In the genomic region with DNA sequence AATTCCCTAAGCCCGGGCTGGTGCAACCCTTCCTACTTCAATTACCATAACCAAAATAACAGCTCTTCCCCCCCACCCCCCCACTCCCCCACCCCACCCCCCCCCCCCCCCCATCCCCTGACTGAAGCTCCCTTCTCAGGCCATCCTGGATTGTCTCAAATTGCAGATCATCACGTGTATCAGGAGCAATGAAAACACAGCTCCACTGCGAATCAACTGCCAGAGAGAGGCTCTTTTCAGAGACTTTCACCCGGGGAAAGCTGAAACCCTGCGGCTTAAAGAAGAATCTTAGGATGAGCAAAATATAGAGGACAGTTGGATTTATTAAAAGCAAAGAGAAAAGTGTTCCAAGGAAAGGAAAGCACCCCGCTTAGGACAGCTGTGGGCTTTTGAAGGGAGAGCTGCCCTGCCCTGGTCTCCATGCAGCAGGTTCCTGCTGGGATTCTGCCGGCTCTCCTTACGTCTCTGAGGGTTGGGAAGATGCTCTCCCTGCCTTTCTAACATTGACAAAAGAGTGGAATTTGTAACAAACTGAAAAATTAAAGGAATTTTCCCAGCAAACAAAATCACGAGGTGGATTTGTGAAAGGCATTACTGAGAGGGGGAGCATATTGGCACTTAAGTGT, we compare ENCODE assay signal across 9 mouse cellular contexts.
DNase-seq lines count a peak whose midpoint lies in the region; ATAC-seq lines count a peak whose summit lies in the region.
"Had no signal": no experiment of that assay in that cellular context is flagged by ENCODE, and none has a peak within 500 bp of the region (broad histone marks: within the 10 kb centered on the region; RNA-seq: fewer than 3 reads in every experiment).

No protein-coding gene starts in this region.

- no peak overlapping the region for H3K27ac ChIP-seq in kidney, embryonic 16.5 days (ENCODE audit: low read length)
- H3K27ac ChIP-seq in forebrain, embryonic 10.5 days: no peak overlapping the region
- H3K27ac ChIP-seq in limb, embryonic 10.5 days: no peak overlapping the region
- no peak overlapping the region for H3K27ac ChIP-seq in neural tube, embryonic 14.5 days (ENCODE audit: low read depth, low read length)

- H3K27me3 ChIP-seq in kidney, embryonic 16.5 days (ENCODE audit: insufficient read depth, low read length): no peaks in the 10 kb centered on the region
- peaks cover 21% of the 10 kb centered on the region for H3K27me3 ChIP-seq in forebrain, embryonic 10.5 days (ENCODE audit: poor library complexity, severe bottlenecking)
- H3K27me3 ChIP-seq in limb, embryonic 10.5 days (ENCODE audit: low read depth, poor library complexity, severe bottlenecking): no peaks in the 10 kb centered on the region
- no peaks in the 10 kb centered on the region for H3K27me3 ChIP-seq in neural tube, embryonic 14.5 days (ENCODE audit: control insufficient read depth, insufficient read depth, low read length)

- H3K36me3 ChIP-seq in kidney, embryonic 16.5 days (ENCODE audit: insufficient read depth, low read length): no peaks in the 10 kb centered on the region
- no peaks in the 10 kb centered on the region for H3K36me3 ChIP-seq in forebrain, embryonic 10.5 days (replicated peaks)
- no peaks in the 10 kb centered on the region for H3K36me3 ChIP-seq in limb, embryonic 10.5 days
- H3K36me3 ChIP-seq in neural tube, embryonic 14.5 days (ENCODE audit: control insufficient read depth, insufficient read depth, low read length): no peaks in the 10 kb centered on the region
- H3K36me3 ChIP-seq: G1E had no signal

- H3K4me3 ChIP-seq in kidney, embryonic 16.5 days (ENCODE audit: low read length): no peak overlapping the region
- peak overlapping the region; percentile 35 for H3K4me3 ChIP-seq in forebrain, embryonic 10.5 days
- peak overlapping the region; percentile 4; the same call in 1 of the 2 replicates for H3K4me3 ChIP-seq in limb, embryonic 10.5 days
- no peak overlapping the region for H3K4me3 ChIP-seq in neural tube, embryonic 14.5 days (ENCODE audit: low read depth, low read length)

- 0 out of 2 replicates have a peak, but pooled peaks cover 5% of the 10 kb centered on the region for H3K4me1 ChIP-seq in kidney, embryonic 16.5 days (ENCODE audit: insufficient read depth, low read length)
- H3K4me1 ChIP-seq in forebrain, embryonic 10.5 days: peaks cover 14% of the 10 kb centered on the region
- H3K4me1 ChIP-seq in limb, embryonic 10.5 days: peaks cover 9% of the 10 kb centered on the region
- H3K4me1 ChIP-seq in neural tube, embryonic 14.5 days (ENCODE audit: control insufficient read depth, insufficient read depth, low read length): no peaks in the 10 kb centered on the region

- no peak for DNase-seq in kidney, postnatal 25 days
- DNase-seq in forebrain, embryonic 10.5 days (ENCODE audit: extremely low spot score, low spot score): no peak
- DNase-seq in limb, embryonic 10.5 days (ENCODE audit: low spot score): no peak
- no peak for DNase-seq in MN1 (ENCODE audit: low spot score)
- no peak for DNase-seq in urinary bladder, adult 18-20 months (ENCODE audit: low spot score in 2 of 2)

- peak overlapping the region; percentile 24 for H3K4me2 ChIP-seq in kidney, embryonic 16.5 days (replicated peaks; ENCODE audit: low read depth, low read length)
- H3K4me2 ChIP-seq in neural tube, embryonic 14.5 days (ENCODE audit: low read depth, low read length): peak overlapping the region; percentile 29

- no peak overlapping the region for H3K9ac ChIP-seq in kidney, embryonic 16.5 days (replicated peaks; ENCODE audit: low read length)
- no peak overlapping the region for H3K9ac ChIP-seq in neural tube, embryonic 14.5 days (replicated peaks; ENCODE audit: low read depth, low read length)

- peak; percentile 67; the same call in 1 of the 2 replicates for ATAC-seq in kidney, embryonic 16.5 days (ENCODE audit: low FRiP score, low TSS enrichment)
- ATAC-seq in neural tube, embryonic 14.5 days (ENCODE audit: low read depth): 0 out of 2 replicates have a peak, but pooled peaks have one; percentile 41
- ATAC-seq in erythroblast, adult 5-6 weeks (replicated peaks; ENCODE audit: low FRiP score, poor library complexity, severe bottlenecking): no peak

- H3K9me3 ChIP-seq in kidney, embryonic 16.5 days (ENCODE audit: low read length): no peaks in the 10 kb centered on the region
- H3K9me3 ChIP-seq in forebrain, embryonic 10.5 days: no peaks in the 10 kb centered on the region
- H3K9me3 ChIP-seq in limb, embryonic 10.5 days (replicated peaks): no peaks in the 10 kb centered on the region
- no peaks in the 10 kb centered on the region for H3K9me3 ChIP-seq in neural tube, embryonic 14.5 days (ENCODE audit: control insufficient read depth, low read length)
- H3K9me3 ChIP-seq: G1E had no signal

- 3% methylated on average over 9 of the region's 9 CpGs for WGBS in kidney, embryonic 16.5 days
- 3% methylated on average over 9 of the region's 9 CpGs for WGBS in forebrain, embryonic 10.5 days
- WGBS in limb, embryonic 10.5 days: 1% methylated on average over 9 of the region's 9 CpGs
- WGBS in neural tube, embryonic 14.5 days: 1% methylated on average over 9 of the region's 9 CpGs

Comparison
In these comparisons a context has a peak if more than half of its experiments do, and no peak if none do; other contexts are left out.
1. H3K4me3 ChIP-seq: peak in forebrain, embryonic 10.5 days (single experiment) and limb, embryonic 10.5 days (single experiment); none in kidney, embryonic 16.5 days (single experiment) and neural tube, embryonic 14.5 days (single experiment).